Mouse (Mus musculus): ENCODE data around the gene Enc1. TPM values are rescaled to one million over a fixed set of nuclear protein-coding genes. Genes with fewer than 3 reads are reported as not detected.
"Not testable (repeated sequence)": the region's sequence is repeated elsewhere in the genome, so short reads cannot be mapped to it uniquely, and the experiment has no call there.

Enc1 gene
- polyA plus RNA-seq, 1 experiment = 284 TPM

- TF ChIP-seq CTCF (IDR thresholded peaks at IDR 0.05; ENCODE audit: extremely low read depth, insufficient read depth, low read length) = no peak
- 0 out of 2 replicates have a peak, but pooled peaks have one; percentile 44 for TF ChIP-seq POLR2A (IDR thresholded peaks at IDR 0.05; ENCODE audit: extremely low read depth, insufficient read depth, low read length)
- Histone ChIP-seq H3K4me3 (ENCODE audit: insufficient read depth, low read length) (no peak overlapping the region), H3K4me1 (ENCODE audit: control insufficient read depth, insufficient read depth, low read length) (peaks cover 8% of the 10 kb centered on the region; the same call in 1 of the 2 replicates), H3K27ac (ENCODE audit: insufficient read depth, low read length) (no peak overlapping the region)
Observed at GRCm38 (mm10) chr13:97253994-97254393, 13.1 kb downstream of the Enc1 start.

DNA sequence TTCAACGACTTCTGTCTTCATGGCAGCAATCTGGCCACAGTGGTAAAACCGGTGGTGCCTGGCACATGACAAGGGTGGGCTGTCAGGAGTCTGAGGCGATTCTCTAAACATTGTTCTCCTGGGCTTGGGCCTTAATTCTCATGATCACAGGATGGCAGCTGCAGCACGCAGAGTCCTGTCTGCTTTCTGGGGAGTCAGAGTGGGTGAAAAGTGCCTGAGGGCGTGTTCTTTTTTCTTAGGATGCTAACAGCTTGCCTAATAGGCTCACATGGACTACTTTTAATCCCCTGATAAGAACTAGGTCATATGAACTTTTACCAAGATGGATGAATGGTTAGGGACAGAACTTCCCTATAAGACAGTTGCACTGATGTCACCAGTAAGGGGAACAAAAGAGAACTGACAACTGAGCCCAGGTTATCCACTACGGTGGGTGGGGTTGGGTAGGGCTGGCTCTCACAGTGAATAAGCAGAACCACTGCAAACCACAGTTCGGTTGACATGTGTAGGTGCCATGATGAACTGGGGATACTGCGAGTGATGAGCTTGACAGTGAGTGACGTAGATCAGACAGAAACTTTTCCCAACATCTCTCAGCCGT, 13.8 kb downstream of the Enc1 start:
- Histone ChIP-seq H3K27ac (ENCODE audit: insufficient read depth, low read length) (no peak overlapping the region), H3K4me1 (ENCODE audit: control insufficient read depth, insufficient read depth, low read length) (peaks cover 8% of the 10 kb centered on the region; the same call in 1 of the 2 replicates), H3K4me3 (ENCODE audit: insufficient read depth, low read length) (no peak overlapping the region)
- TF ChIP-seq POLR2A (IDR thresholded peaks at IDR 0.05; ENCODE audit: extremely low read depth, insufficient read depth, low read length) (0 out of 2 replicates have a peak, but pooled peaks have one; percentile 13), CTCF (IDR thresholded peaks at IDR 0.05; ENCODE audit: extremely low read depth, insufficient read depth, low read length) (no peak)

DNA sequence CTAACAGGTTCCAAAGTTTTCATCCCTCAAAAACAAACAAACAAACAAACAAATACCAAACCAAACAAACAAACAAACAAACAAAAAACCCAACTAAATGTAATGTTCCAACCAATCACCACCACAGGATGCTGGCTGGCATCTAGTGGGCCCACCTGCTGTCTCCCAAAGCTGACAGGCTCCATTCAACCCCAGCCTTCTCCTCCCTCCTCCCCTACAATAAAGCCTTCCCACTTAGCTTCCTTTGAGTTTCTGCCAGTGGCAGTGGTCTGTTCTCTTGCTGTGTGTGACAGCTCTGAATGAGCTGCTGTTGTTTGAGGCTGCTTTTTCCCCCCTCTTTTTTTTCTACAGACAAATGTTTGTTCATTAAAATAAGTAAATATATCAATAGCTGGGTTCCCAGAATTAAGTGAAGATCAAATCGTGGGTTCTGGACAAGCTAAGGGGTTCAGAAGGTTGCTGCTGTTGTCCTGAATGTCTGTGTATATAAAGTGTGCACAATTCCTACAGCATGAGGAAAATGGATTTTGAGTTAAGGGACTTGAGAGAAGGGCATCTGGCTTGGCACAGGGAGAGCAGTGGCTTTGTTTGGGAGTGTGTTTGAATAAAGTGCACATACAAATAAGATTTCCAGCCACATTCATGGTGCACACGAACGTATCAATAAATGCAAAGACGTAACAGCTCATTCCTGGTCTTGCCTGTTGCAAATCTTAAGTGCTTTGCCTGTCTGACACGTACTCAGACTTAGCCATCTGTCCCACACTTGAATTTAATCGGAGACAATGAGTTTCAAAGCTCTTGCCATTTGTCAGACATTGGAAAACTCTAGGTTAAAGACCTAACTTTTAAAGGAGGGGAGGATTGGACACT, 15.3 kb downstream of the Enc1 start:
- no peak for TF ChIP-seq POLR2A (IDR thresholded peaks at IDR 0.05; ENCODE audit: extremely low read depth, insufficient read depth, low read length)
- no peak for TF ChIP-seq CTCF (IDR thresholded peaks at IDR 0.05; ENCODE audit: extremely low read depth, insufficient read depth, low read length)

DNA sequence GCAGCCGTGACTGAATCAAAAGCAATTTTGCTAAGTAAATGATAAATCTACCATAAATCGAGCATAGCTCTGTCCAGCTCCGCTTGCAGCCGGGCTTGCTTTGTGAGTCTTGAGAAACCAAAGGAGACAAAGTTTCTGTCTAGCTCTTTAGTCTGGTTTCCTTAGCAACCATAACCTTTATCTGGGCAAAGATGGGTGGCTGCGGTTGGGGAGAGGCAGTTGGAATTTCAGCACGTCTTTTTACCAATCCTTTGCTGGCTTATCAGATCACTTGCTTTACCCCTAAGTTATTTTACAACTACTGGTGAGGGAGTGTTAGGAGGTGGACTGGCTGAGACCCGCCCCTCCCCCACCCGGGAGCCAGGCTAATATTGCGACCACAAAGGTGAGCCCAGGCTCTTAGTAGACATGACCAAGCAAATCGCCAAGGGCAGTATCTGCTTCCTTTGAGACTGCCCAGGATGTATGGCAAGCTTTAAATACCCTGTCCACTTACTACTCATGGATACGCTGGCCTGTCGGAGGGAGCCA, 16.0 kb downstream of the Enc1 start:
- peaks cover 3% of the 10 kb centered on the region; the same call in 1 of the 2 replicates for H3K4me1 ChIP-seq (ENCODE audit: control insufficient read depth, insufficient read depth, low read length)
- no peak for TF ChIP-seq CTCF (IDR thresholded peaks at IDR 0.05; ENCODE audit: extremely low read depth, insufficient read depth, low read length)
- no peak for TF ChIP-seq POLR2A (IDR thresholded peaks at IDR 0.05; ENCODE audit: extremely low read depth, insufficient read depth, low read length)
- no peak overlapping the region for H3K4me3 ChIP-seq (ENCODE audit: insufficient read depth, low read length)
- H3K27ac ChIP-seq (ENCODE audit: insufficient read depth, low read length) = no peak overlapping the region

More for the DNA sequence above, 15.3 kb downstream of the Enc1 start:
- Histone ChIP-seq H3K27ac (ENCODE audit: insufficient read depth, low read length) (no peak overlapping the region), H3K4me1 (ENCODE audit: control insufficient read depth, insufficient read depth, low read length) (peaks cover 4% of the 10 kb centered on the region; the same call in 1 of the 2 replicates), H3K4me3 (ENCODE audit: insufficient read depth, low read length) (no peak overlapping the region)

GRCm38 (mm10) chr13:97259271-97259670, 18.4 kb downstream of the Enc1 start:
- H3K27ac ChIP-seq (ENCODE audit: insufficient read depth, low read length) = no peak overlapping the region
- TF ChIP-seq CTCF (IDR thresholded peaks at IDR 0.05; ENCODE audit: extremely low read depth, insufficient read depth, low read length) = no peak
- TF ChIP-seq POLR2A (IDR thresholded peaks at IDR 0.05; ENCODE audit: extremely low read depth, insufficient read depth, low read length) = no peak
- peaks cover 4% of the 10 kb centered on the region; the same call in 1 of the 2 replicates for H3K4me1 ChIP-seq (ENCODE audit: control insufficient read depth, insufficient read depth, low read length)
- H3K4me3 ChIP-seq (ENCODE audit: insufficient read depth, low read length) = no peak overlapping the region

GRCm38 (mm10) chr13:97260456-97261180, 19.7 kb downstream of the Enc1 start:
- Histone ChIP-seq H3K4me1 (ENCODE audit: control insufficient read depth, insufficient read depth, low read length) (peaks cover 4% of the 10 kb centered on the region; the same call in 1 of the 2 replicates), H3K4me3 (ENCODE audit: insufficient read depth, low read length) (no peak overlapping the region), H3K27ac (ENCODE audit: insufficient read depth, low read length) (no peak overlapping the region)
- TF ChIP-seq CTCF (IDR thresholded peaks at IDR 0.05; ENCODE audit: extremely low read depth, insufficient read depth, low read length) (no peak), POLR2A (IDR thresholded peaks at IDR 0.05; ENCODE audit: extremely low read depth, insufficient read depth, low read length) (no peak)

DNA sequence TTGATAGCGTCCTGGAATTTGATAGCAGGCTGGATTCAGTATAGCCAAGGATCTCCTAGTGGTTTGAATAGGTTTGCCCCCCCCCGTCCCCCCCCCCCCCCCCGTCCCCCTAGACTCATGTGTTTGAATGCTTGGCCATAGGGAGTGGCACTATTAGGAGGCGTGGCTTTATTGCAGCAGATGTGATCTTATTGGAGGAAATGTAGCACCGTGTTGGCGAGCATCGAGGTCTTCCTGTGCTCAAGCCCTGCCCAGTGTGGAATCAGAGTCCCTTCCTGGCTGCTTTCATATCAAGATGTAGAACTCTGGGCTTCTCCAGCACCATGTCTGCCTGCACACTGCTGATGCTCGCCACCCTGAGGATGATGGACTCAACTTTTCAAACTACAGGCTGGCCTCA, 20.6 kb downstream of the Enc1 start:
- Histone ChIP-seq H3K27ac (ENCODE audit: insufficient read depth, low read length) (no peak overlapping the region), H3K4me1 (ENCODE audit: control insufficient read depth, insufficient read depth, low read length) (peaks cover 2% of the 10 kb centered on the region; the same call in 1 of the 2 replicates), H3K4me3 (ENCODE audit: insufficient read depth, low read length) (no peak overlapping the region)
- TF ChIP-seq POLR2A (IDR thresholded peaks at IDR 0.05; ENCODE audit: extremely low read depth, insufficient read depth, low read length) (no peak), CTCF (IDR thresholded peaks at IDR 0.05; ENCODE audit: extremely low read depth, insufficient read depth, low read length) (no peak)

DNA sequence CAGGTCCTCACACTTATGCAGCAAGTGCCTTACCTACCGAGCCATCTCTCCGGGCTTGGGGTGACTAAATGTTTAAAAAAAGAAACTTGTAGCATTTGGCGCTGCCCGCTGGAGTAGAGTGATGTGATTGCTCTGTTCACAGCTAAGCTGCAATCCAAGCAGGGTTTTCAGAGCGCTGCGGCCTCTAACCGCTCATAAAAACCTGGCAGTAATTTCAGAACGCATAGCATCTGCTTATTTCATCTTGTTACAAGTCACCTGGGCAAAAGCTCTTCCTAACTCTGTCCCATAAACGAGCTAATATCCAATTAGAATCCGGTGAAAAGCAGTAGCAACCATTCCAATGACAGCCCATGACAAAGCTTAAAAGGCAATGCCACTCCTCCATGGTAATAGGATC, 21.8 kb downstream of the Enc1 start:
- Histone ChIP-seq H3K4me3 (ENCODE audit: insufficient read depth, low read length) (no peak overlapping the region), H3K4me1 (ENCODE audit: control insufficient read depth, insufficient read depth, low read length) (peaks cover 2% of the 10 kb centered on the region; the same call in 1 of the 2 replicates), H3K27ac (ENCODE audit: insufficient read depth, low read length) (no peak overlapping the region)
- TF ChIP-seq CTCF (IDR thresholded peaks at IDR 0.05; ENCODE audit: extremely low read depth, insufficient read depth, low read length) (no peak), POLR2A (IDR thresholded peaks at IDR 0.05; ENCODE audit: extremely low read depth, insufficient read depth, low read length) (no peak)

- H3K4me1 ChIP-seq (ENCODE audit: control insufficient read depth, insufficient read depth, low read length); H3K4me3 ChIP-seq (ENCODE audit: insufficient read depth, low read length); H3K27ac ChIP-seq (ENCODE audit: insufficient read depth, low read length): not testable (repeated sequence)
Observed at GRCm38 (mm10) chr13:97265534-97265933, 24.6 kb downstream of the Enc1 start.

Data from cortical plate, adult 2 months (tissue).